Mouse (Mus musculus) myocyte (in vitro differentiated cells): ENCODE data around the gene Nr2f1.

Source experiments
- CEBPB ChIP-seq: IDR thresholded peaks from 2 replicates; pipeline ENCODE4 v1.6.1; 2011; ENCODE audit warnings: mild to moderate bottlenecking, moderate library complexity; ENCODE audit not compliant: poor library complexity, insufficient read depth, severe bottlenecking
- E2F4 ChIP-seq: IDR thresholded peaks from one replicate; pipeline ENCODE4 v1.6.1; 2011; ENCODE audit warnings: mild to moderate bottlenecking, control low read depth, moderate library complexity; ENCODE audit not compliant: insufficient read depth
- MAX ChIP-seq: IDR thresholded peaks from one replicate; pipeline ENCODE4 v1.6.1; 2011; ENCODE audit warnings: low read depth, mild to moderate bottlenecking, control low read depth
- MYOD1 ChIP-seq, 3 experiments: IDR thresholded peaks; one replicate each; pipeline ENCODE4 v1.6.1; 2011; ENCODE audit warnings: control low read depth in 2 of 3, low read depth in 2 of 3, mild to moderate bottlenecking in 2 of 3, moderate library complexity in 1 of 3; ENCODE audit not compliant: insufficient read length in 2 of 3, control insufficient read depth in 1 of 3
- MYOG ChIP-seq, 3 experiments: IDR thresholded peaks; one replicate each; pipeline ENCODE4 v1.6.1; 2011; ENCODE audit warnings: control low read depth in 2 of 3, low read depth in 2 of 3, mild to moderate bottlenecking in 2 of 3; ENCODE audit not compliant: insufficient read length in 2 of 3, control insufficient read depth in 1 of 3, insufficient read depth in 1 of 3
- POLR2A ChIP-seq: IDR thresholded peaks from one replicate; pipeline ENCODE4 v1.6.1; 2011; ENCODE audit warnings: low read depth, mild to moderate bottlenecking, control low read depth, moderate library complexity; ENCODE audit not compliant: insufficient read length
- REST ChIP-seq: IDR thresholded peaks from one replicate; pipeline ENCODE4 v1.6.1; 2011; ENCODE audit warnings: mild to moderate bottlenecking, control low read depth, moderate library complexity; ENCODE audit not compliant: insufficient read depth, insufficient read length
- TCF12 ChIP-seq: IDR thresholded peaks from one replicate; pipeline ENCODE4 v1.6.1; 2011; ENCODE audit warnings: mild to moderate bottlenecking, control low read depth; ENCODE audit not compliant: poor library complexity, insufficient read depth, severe bottlenecking
- USF1 ChIP-seq: IDR thresholded peaks from one replicate; pipeline ENCODE4 v1.6.1; 2011; ENCODE audit warnings: low read depth, mild to moderate bottlenecking, control low read depth, moderate library complexity

DNA sequence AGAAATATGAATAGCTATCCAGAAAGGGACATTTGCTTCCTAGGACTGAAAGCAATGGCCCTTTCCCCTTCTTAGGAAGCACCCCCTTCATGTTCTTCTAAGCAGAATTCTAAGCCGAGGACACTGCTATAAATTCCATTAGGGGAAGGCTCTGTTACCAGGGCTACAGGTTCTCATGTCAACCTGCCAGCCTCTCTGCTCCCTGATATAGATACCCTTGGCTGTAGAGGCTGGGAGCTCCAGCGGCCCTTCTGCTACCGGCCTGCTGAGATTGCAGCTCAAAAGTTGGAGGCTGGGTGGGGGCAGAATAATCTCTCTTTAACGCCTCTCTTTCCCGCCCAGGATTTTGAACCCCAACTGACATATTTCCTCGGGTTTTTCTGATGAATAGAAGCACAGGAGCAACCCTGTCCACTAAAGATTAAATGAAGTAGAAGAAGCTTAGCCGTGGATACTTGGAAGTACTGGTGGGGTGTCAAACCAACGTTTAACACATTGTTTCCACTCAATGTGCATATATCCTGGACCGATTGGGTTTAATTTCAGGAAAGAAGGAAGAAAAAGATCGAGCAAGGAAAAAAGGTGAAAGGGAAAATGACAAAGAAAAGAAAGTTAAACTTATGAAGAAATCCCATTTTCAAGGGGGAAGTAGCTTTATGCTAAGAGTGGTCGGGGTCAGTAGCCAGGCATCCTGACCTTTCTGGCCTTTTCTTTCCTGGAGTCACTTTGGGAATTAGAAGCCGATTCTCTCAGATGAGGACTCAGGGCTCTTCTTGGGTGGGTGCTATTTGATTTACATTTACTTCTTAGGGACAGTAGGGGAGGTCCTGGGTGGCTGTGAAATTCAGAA, 8.5 kb upstream of the Nr2f1 start:
- TF ChIP-seq MYOG (IDR thresholded peaks at IDR 0.05; ENCODE audit: control insufficient read depth in 1 of 3, insufficient read depth in 1 of 3, insufficient read length in 2 of 3, low read depth in 2 of 3) (no peak), MYOD1 (IDR thresholded peaks at IDR 0.05; ENCODE audit: control insufficient read depth in 1 of 3, insufficient read length in 2 of 3, low read depth in 2 of 3) (no peak), POLR2A (no peak), CEBPB (no peak), TCF12 (no peak), MAX (no peak), REST (no peak), USF1 (no peak), E2F4 (no peak)
